Mouse (Mus musculus) megakaryocyte, embryonic 14.5 days (primary cell): ENCODE results near the gene Lta.

Experiments
- FLI1 ChIP-seq: IDR thresholded peaks from 2 replicates; pipeline ENCODE4 v1.6.1; 2012; ENCODE audit warnings: low read length, inconsistent platforms, mixed read lengths
- GATA1 ChIP-seq: IDR thresholded peaks from 3 replicates; pipeline ENCODE4 v1.6.1; 2012; ENCODE audit warnings: mixed read lengths, low read length, inconsistent platforms, borderline replicate concordance

- TF ChIP-seq GATA1: no peak
- TF ChIP-seq FLI1: no peak
Observed at GRCm38 (mm10) chr17:35168541-35169207, 36.5 kb downstream of the Lta start.
